Mouse (Mus musculus): ENCODE measurements around the gene Hnrnpf. TPM values are rescaled to one million over a fixed set of nuclear protein-coding genes. Genes with fewer than 3 reads are reported as not detected.

Gene Hnrnpf
- total and polyA plus RNA-seq, 2 experiments from 2014 or later = 225 to 236 TPM

GRCm38 (mm10) chr6:117903836-117904235 is 3.7 kb downstream of the Hnrnpf start:
- Histone ChIP-seq H3K4me2 (ENCODE audit: low read depth) (no peak overlapping the region), H3K9me3 (ENCODE audit: low read length) (no peaks in the 10 kb centered on the region), H3K27ac (ENCODE audit: low read depth, low read length) (no peak overlapping the region), H3K4me1 (ENCODE audit: insufficient read depth) (peaks cover 10% of the 10 kb centered on the region; the same call in 1 of the 2 replicates), H3K9ac (no peak overlapping the region), H3K36me3 (ENCODE audit: insufficient read depth) (no peaks in the 10 kb centered on the region), H3K4me3 (ENCODE audit: low read depth, low read length) (no peak overlapping the region), H3K27me3 (ENCODE audit: insufficient read depth, low read length) (no peaks in the 10 kb centered on the region)
- WGBS = 71% methylated on average over 3 of the region's 3 CpGs
- ATAC-seq (no peak), DNase-seq (no peak)
- no peak for TF ChIP-seq CTCF (IDR thresholded peaks at IDR 0.05; ENCODE audit: low read depth)

GRCm38 (mm10) chr6:117905260-117905930 is 5.3 kb downstream of the Hnrnpf start:
- 24% methylated on average over 4 of the region's 4 CpGs for WGBS
- Histone ChIP-seq H3K27ac (ENCODE audit: low read depth, low read length) (peak overlapping the region; percentile 80; the same call in 1 of the 2 replicates), H3K4me1 (ENCODE audit: insufficient read depth) (peaks cover 13% of the 10 kb centered on the region; the same call in 1 of the 2 replicates), H3K9ac (peak overlapping the region; percentile 62; the same call in 1 of the 2 replicates), H3K4me3 (ENCODE audit: low read depth, low read length) (peak overlapping the region; percentile 97; the same call in 1 of the 2 replicates), H3K36me3 (ENCODE audit: insufficient read depth) (no peaks in the 10 kb centered on the region), H3K4me2 (ENCODE audit: low read depth) (peak overlapping the region; percentile 99), H3K9me3 (ENCODE audit: low read length) (no peaks in the 10 kb centered on the region), H3K27me3 (ENCODE audit: insufficient read depth, low read length) (no peaks in the 10 kb centered on the region)
- TF ChIP-seq CTCF (IDR thresholded peaks at IDR 0.05; ENCODE audit: low read depth) = no peak
- ATAC-seq (no peak), DNase-seq (no peak)

- H3K27ac ChIP-seq (ENCODE audit: low read depth, low read length) = peak overlapping the region; percentile 80
- H3K4me2 ChIP-seq (ENCODE audit: low read depth) = peak overlapping the region; percentile 99
- peak overlapping the region; percentile 62 for H3K9ac ChIP-seq
- H3K4me1 ChIP-seq (ENCODE audit: insufficient read depth) = peaks cover 13% of the 10 kb centered on the region; the same call in 1 of the 2 replicates
- H3K9me3 ChIP-seq (ENCODE audit: low read length) = no peaks in the 10 kb centered on the region
- WGBS = under 1% methylated on average over 25 of the region's 25 CpGs
- H3K36me3 ChIP-seq (ENCODE audit: insufficient read depth) = no peaks in the 10 kb centered on the region
- ATAC-seq = peak; percentile 40
- no peaks in the 10 kb centered on the region for H3K27me3 ChIP-seq (ENCODE audit: insufficient read depth, low read length)
- DNase-seq = peak; percentile 83
- TF ChIP-seq CTCF (IDR thresholded peaks at IDR 0.05; ENCODE audit: low read depth) = no peak
- H3K4me3 ChIP-seq (ENCODE audit: low read depth, low read length) = peak overlapping the region; percentile 97
Observed at GRCm38 (mm10) chr6:117906015-117906531, 5.9 kb downstream of the Hnrnpf start.

- no peak; the same call in 1 of the 2 replicates for TF ChIP-seq CTCF (IDR thresholded peaks at IDR 0.05; ENCODE audit: low read depth)
- Histone ChIP-seq H3K4me1 (ENCODE audit: insufficient read depth) (peaks cover 13% of the 10 kb centered on the region; the same call in 1 of the 2 replicates), H3K27me3 (ENCODE audit: insufficient read depth, low read length) (no peaks in the 10 kb centered on the region), H3K9ac (peak overlapping the region; percentile 74), H3K4me2 (ENCODE audit: low read depth) (peak overlapping the region; percentile 99), H3K27ac (ENCODE audit: low read depth, low read length) (peak overlapping the region; percentile 86), H3K4me3 (ENCODE audit: low read depth, low read length) (peak overlapping the region; percentile 97), H3K9me3 (ENCODE audit: low read length) (no peaks in the 10 kb centered on the region), H3K36me3 (ENCODE audit: insufficient read depth) (no peaks in the 10 kb centered on the region)
- DNase-seq (peak; percentile 98), ATAC-seq (peak; percentile 99)
- WGBS = 2% methylated on average over 62 of the region's 68 CpGs
Observed at GRCm38 (mm10) chr6:117906590-117907271, 6.6 kb downstream of the Hnrnpf start.

GRCm38 (mm10) chr6:117907301-117907978 is 7.3 kb downstream of the Hnrnpf start:
- ATAC-seq (peak; percentile 26; the same call in 1 of the 2 replicates), DNase-seq (peak; percentile 77)
- Histone ChIP-seq H3K27me3 (ENCODE audit: insufficient read depth, low read length) (no peaks in the 10 kb centered on the region), H3K36me3 (ENCODE audit: insufficient read depth) (no peaks in the 10 kb centered on the region), H3K4me1 (ENCODE audit: insufficient read depth) (peaks cover 13% of the 10 kb centered on the region; the same call in 1 of the 2 replicates), H3K4me2 (ENCODE audit: low read depth) (peak overlapping the region; percentile 99), H3K4me3 (ENCODE audit: low read depth, low read length) (peak overlapping the region; percentile 97), H3K9me3 (ENCODE audit: low read length) (no peaks in the 10 kb centered on the region), H3K9ac (peak overlapping the region; percentile 74), H3K27ac (ENCODE audit: low read depth, low read length) (peak overlapping the region; percentile 86)
- under 1% methylated on average over 71 of the region's 77 CpGs for WGBS
- TF ChIP-seq CTCF (IDR thresholded peaks at IDR 0.05; ENCODE audit: low read depth) = peak; percentile 9; the same call in 1 of the 2 replicates

- no peak for TF ChIP-seq CTCF (IDR thresholded peaks at IDR 0.05; ENCODE audit: low read depth)
- ATAC-seq (no peak), DNase-seq (no peak)
- peaks cover 13% of the 10 kb centered on the region; the same call in 1 of the 2 replicates for H3K4me1 ChIP-seq (ENCODE audit: insufficient read depth)
- peak overlapping the region; percentile 74 for H3K9ac ChIP-seq
- no peaks in the 10 kb centered on the region for H3K36me3 ChIP-seq (ENCODE audit: insufficient read depth)
- H3K27ac ChIP-seq (ENCODE audit: low read depth, low read length) = peak overlapping the region; percentile 86; the same call in 1 of the 2 replicates
- under 1% methylated on average over 26 of the region's 26 CpGs for WGBS
- peak overlapping the region; percentile 97 for H3K4me3 ChIP-seq (ENCODE audit: low read depth, low read length)
- no peaks in the 10 kb centered on the region for H3K9me3 ChIP-seq (ENCODE audit: low read length)
- H3K4me2 ChIP-seq (ENCODE audit: low read depth) = peak overlapping the region; percentile 99
- H3K27me3 ChIP-seq (ENCODE audit: insufficient read depth, low read length) = no peaks in the 10 kb centered on the region
Observed at GRCm38 (mm10) chr6:117907979-117908355, 7.8 kb downstream of the Hnrnpf start.
